Mouse (Mus musculus): ENCODE data around the gene Gm49337.

Gm49337 gene

GRCm38 (mm10) chr4:116173072-116173471 is at the start of gene Gm49337, which contains the start of gene 1700042G07Rik:
Gene Gm49337 (plus strand): TSS chr4:116173384.
Gene 1700042G07Rik (plus strand): TSS chr4:116173372.
- DNase-seq (ENCODE audit: low spot score): no peak

DNA sequence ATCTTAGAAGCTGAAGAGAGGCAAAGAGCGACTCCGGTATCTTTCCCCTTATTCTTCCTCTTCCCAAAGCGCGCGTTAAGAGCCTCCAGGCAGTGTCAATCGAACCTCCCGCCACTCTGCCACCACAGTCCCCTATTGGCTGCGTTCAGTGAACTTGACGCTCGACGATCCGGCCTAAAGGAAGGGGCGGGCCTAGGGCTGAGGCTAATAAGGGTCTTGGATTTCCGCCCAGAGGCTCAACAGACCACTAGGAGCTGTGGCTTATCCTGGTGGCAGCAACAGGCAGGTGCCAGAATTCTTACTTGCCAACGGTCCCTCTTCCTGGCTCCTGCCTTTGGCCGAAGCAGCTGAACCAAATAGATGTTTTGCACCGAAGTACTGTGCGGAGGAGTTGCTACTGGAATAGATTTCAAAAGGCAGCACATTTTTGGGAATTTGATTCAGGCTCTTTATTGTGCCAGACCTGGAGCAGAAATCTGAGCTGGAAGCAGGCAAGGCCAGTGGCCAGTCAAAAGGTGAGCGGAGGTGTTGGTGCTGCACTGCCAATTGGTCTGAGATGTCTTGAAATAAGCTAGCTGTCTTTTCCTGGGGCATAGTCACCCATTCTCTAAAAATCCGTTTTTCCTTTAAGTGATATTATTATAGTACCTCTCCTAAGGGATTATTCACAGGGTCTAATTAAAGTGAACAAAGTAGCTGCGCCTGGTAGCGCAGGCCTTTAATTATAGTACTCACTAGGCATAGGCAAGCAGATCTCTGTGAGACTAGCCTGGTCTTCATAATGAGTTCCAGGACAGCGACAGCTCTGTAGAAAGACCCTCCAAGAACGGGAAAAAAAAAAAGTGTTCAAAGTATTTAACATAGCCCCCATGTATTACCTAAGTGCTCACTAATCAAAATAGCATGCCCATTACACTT is 49.3 kb upstream of the Gm49337 start, which contains the start of the genes Rad54l and Pomgnt1:
Rad54l (minus strand) TSS at position 89 of the 918 bp plus-strand sequence.
Pomgnt1 (plus strand) TSS at position 239 of the 918 bp plus-strand sequence.
- peak; percentile 66 for DNase-seq (ENCODE audit: low spot score)

DNA sequence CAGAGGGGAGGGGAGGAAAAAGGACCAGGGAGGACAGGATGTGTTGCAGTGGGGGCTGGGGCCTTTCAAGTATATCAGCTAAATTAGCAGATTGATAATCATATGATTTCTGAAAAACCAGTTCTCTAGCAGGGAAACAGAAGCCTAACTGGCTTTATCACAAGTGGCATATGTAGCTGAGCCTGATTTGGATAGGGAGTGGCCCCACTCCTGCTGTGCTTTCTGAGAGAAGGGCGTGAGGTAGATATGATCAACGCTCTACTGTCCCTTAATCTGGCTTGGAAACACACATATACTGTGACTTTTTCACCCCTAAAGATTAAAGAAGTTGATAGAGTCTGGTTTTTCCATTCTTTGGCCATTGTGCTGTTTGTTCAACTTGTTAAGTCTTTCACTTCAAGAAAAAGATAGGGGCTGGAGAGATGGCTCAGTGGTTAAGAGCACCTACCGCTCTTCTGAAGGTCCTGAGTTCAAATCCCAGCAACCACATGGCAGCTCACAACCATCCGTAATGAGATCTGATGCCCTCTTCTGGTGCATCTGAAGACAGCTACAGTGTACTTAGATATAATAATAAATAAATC is 47.3 kb upstream of the Gm49337 start:
- no peak for DNase-seq (ENCODE audit: low spot score)

GRCm38 (mm10) chr4:116127956-116128355 is 45.2 kb upstream of the Gm49337 start:
- DNase-seq (ENCODE audit: low spot score): no peak

DNA sequence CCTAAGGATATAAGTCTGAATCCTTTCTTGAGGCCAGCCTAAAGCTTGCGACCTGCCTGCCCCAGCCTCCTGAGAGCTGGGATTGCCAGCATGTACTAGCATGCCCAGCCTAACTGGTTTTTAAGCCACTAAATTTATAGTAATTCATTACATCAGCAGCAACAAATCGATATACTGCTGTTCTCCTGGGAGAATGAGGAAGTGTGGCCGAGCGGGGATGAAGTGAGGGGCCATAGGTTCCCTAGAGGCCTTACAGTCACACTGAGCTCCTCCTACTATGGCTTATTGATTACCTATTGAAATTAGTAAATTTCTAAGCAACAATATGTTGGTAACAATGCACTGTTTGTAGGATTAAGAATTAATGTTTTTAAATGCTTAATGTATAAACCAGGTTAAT is 40.1 kb upstream of the Gm49337 start:
- no peak for DNase-seq (ENCODE audit: low spot score)

DNA sequence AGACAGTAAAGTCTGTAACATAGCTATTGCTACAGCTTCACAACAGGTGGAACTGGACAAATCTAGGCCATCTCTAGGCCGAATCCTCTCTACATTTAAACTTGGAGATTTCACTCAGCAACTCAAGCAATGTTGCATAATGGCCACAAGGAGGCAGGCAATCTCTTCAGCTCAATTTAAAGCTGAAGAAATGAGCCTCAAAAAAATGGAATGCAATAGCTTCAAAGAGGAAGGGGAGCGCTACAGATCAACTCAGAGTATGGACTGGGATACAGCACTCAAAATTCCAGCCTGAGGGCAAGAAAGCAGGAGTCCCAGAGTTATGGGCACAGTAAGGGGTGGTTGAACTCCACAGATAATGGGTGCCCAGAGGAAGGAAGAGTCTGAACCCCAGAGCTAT is 38.2 kb upstream of the Gm49337 start:
- no peak for DNase-seq (ENCODE audit: low spot score)

DNA sequence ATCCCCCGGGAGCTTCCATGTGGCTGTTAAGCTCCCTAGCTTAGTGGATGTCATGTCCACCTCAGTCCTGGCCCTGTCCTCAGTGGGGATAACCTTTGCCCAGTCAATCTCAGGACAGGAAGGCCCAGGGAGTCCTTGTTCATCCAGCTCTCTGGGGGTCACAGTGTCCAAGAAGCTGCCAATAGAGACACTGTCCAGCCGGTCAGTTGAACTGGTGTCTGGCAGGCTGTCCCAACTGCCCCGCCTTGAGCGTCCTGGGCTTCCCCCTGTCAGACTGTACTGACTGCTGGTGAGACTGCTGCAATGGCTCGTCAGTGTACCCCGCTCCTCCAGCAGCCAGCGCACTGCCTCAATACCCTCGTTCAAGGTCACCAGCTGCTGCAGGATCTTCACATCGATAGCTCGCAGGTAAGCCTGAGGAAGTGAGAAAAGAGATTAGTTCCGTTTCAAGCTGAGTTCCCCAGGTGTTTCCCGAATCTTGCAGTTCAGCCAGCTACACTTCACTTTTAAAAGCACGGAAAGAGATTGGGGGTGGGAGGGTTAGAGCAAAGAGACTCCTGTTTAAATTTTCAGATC is 35.7 kb upstream of the Gm49337 start:
- no peak for DNase-seq (ENCODE audit: low spot score)

GRCm38 (mm10) chr4:116140801-116141574 is 32.2 kb upstream of the Gm49337 start:
- no peak for DNase-seq (ENCODE audit: low spot score)

GRCm38 (mm10) chr4:116141736-116142135 is 31.4 kb upstream of the Gm49337 start:
- DNase-seq (ENCODE audit: low spot score): no peak

GRCm38 (mm10) chr4:116142269-116142668 is 30.9 kb upstream of the Gm49337 start:
- no peak for DNase-seq (ENCODE audit: low spot score)

DNA sequence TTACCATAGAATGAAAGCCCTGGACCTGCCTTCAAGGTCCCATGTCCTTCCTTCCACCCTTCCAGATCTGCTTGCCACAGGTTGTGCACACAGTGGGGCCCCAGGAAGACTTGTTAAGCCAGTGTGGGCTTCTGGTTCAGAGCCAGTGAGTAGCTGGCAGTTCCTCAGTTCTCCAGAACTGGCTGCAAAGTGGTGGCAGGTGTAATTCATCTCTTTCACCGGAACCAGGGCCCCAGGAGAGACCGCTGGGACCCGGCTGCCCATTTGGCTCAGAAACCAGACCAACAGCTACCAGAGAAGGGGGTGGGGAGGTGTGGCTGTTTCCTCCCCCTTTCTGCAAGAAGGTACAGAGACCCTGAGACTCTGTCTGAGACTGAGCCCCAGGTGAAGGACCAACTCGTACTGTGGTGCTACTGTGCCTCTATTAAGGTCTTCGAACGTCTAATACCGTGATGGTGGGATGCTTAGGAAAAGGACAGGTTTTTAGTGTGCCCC is 29.8 kb upstream of the Gm49337 start:
- no peak for DNase-seq (ENCODE audit: low spot score)

DNA sequence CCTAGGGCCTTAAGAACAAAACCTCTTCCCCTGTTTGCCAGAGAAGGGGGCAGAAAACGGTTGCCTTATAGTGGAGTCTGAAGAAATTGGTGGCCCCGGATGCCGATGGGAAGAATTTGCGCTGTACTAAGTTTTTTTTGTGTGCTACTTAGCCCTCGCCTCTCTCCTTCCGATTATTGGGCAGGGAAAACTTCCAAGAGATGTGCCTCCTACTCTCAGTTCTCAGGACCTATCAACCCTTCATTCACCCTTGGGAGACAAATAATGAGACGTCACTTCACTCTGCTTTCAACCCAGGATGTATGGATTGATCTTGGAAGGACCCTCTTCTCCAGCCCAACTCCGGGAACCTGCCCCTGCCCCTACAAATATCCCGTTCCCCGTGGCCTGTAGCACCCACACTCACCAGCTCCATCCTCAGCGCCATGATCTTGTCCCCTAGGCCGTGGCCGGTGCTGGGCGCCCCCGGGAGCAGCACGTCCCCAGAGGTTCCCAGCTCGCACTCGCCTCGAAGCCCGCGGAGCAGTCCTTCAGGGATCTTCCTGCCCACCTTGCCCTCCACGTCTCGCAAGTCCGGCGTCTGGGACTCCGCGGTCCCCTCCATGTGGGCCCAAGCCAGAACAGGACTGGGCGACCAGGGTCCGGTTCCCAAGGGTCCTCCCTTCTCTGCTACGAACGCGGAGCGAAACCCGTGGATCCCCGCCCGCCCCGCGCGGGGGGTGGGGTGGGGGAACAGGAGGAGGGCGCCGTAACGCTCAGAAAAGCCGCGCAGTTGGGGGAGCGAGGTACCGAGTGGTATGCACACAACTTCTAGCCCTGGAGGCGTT is 29.1 kb upstream of the Gm49337 start:
- peak; percentile 62 for DNase-seq (ENCODE audit: low spot score)

DNA sequence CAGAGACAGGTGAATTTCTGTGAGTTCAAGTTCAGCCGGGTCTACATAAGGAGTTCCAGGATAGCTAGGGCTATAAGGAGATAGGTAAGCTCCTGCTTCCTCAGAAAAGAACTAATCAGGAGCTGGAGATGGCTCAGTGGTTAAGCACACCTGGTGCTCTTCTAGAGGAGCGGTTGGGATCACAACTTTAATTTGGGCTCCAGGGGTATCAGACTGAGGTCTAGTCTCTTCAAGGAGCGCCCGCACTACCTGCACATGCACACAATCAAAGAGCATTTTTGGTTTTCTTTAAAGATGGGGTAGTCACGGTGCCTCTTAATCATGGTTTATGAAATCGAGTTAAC is 23.4 kb upstream of the Gm49337 start:
- DNase-seq (ENCODE audit: low spot score): no peak

DNA sequence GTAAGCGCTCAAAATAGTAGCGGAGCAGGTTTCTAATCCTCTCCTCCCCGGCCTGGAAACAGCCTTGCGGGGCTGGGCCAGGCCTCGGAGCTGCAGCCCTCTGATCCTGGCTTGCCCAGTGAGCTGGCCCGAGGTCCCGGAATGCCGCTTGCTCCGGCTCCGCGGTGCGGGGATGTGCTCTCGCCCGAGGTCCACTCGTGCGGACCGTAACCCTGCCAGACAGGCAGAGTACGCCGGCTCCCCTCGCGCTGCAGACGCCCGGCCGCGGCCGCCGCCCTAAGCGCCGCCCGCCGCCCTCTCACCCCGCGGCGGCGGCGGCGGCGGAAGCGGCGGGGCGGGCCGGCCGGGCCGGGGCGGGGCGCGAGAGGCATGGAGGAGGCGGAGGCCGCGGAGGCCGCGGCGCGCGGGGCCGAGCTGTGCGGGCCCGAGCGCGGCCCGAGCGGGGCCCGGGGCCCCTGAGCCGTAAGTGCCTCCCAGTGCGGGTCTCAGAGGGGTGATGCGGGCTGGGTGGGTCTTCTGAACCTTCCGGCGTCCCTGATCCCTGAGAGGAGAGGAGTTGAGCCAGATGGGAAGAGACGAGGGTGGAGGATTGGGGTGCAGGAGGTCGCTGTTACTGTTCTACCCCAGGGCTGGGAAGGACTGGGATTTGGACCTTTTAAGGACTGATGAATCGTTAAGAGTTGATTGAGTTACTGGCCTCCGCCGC is 22.9 kb upstream of the Gm49337 start:
- DNase-seq (ENCODE audit: low spot score): peak; percentile 71

GRCm38 (mm10) chr4:116150862-116151221 is 22.3 kb upstream of the Gm49337 start:
- DNase-seq (ENCODE audit: low spot score): no peak

- DNase-seq (ENCODE audit: low spot score): no peak
These were observed 21.9 kb upstream of the Gm49337 start, which contains the start of gene Lurap1 for GRCm38 (mm10) chr4:116151238-116151637. Gene Lurap1 (minus strand): TSS chr4:116151338.

DNA sequence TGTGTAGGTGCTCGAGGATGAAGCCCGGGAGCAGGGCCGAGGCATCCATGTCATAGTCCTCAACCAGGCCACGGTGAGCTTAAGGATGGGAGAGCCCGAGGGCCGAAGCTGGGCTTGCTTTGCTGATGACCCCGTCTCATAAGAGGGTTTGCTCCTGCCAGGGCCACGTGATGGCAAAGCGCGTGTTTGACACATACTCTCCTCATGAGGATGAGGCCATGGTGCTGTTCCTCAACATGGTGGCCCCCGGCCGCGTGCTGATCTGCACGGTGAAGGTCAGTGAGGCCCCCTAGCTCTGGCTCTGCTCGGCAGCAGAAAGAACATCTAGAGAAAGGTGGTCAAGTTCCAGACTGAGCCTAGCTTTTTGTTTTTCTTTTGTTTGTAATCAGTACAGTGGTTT is 20.5 kb upstream of the Gm49337 start:
- DNase-seq (ENCODE audit: low spot score): no peak

DNA sequence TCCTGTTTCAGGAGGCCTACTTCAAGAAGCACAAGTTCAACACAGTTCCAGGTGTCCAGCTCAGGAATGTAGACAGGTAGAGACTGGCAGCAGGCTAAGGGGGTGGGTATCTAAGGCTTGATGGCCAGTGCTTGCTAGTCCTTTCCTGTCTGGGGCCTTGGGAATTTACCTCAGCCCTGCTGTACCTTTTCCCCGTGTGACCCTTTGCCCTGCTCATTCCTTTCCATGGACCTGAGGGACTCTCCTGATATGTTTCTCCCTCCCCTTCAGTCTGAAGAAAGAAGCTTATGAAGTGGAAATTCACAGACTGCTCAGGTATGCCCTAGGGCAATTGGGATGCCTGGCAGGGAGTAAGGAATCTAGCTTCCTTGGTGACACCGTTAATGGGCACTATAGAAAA is 15.3 kb upstream of the Gm49337 start:
- no peak for DNase-seq (ENCODE audit: low spot score)

DNA sequence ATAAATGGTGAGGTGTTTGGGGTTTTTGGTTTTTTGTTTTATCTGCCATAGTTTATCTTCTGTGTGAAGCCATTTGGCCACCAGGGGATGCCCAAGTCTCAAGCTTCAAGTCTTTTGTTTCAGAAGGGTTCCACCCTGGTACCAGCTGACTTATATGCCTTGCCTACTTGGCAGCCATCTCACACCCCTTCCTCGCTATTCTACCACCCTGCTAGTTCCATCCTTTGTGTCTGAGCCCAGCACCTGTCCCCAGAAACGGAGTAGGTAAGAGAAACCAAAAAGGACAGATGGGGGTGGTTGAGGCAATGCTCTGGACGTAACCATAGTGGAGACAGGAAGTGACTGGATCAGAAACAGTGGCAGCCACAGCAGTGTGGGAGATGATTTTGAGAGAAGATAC is 13.3 kb upstream of the Gm49337 start:
- no peak for DNase-seq (ENCODE audit: low spot score)

DNA sequence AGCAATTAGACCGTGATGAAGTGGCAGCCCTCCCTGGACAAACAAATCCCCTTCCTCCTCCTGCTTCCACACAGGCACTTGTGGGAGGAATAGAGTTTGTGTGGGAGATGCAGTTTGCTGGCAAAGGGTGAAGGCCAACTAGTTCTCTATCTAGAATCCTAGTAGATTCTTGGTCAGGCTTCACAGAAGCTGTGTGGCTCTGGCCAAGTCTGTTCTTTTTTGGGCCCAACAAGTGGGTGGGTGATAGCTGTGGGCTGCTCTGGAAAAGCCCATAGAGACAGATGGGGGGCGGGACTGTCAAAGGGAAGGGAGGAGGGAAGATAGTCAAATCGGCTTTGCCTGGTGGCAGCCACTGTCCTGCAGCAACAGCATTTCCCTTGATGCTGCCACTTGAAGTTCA is 12.4 kb upstream of the Gm49337 start:
- DNase-seq (ENCODE audit: low spot score): no peak

DNA sequence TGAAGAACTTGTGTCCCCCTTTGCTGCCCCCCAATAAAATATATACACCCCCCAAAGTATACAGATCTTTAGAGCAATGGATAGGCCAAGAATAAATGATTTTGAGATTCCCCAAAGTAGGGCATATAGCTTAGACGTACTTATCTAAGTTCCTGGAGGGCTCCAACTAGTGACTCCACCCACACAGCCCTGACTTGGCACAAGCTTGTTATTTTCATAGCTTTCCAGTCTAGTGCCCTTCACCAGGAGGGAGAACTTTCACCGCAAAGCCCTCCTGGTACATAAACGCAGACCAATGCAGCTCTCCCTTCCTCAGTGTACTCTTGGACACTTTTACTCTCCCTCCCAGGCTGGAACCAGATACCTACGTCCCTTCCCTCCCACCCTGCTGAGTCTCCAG is 11.0 kb upstream of the Gm49337 start:
- DNase-seq (ENCODE audit: low spot score): no peak
